Mouse (Mus musculus) heart, embryonic 16.5 days (tissue): ENCODE measurements around the gene Abhd2. TPM values are rescaled to one million over a fixed set of nuclear protein-coding genes. Genes with fewer than 3 reads are reported as not detected.

Experiments
- ATAC-seq: fragments of 200-750 bp; cut with Nextera tagmentation; replicated peaks from 2 replicates; pipeline ENCODE4 v1.8.0; 2017; ENCODE audit warnings: moderate number of reproducible peaks; ENCODE audit not compliant: insufficient read depth, low FRiP score; ENCODE audit errors: extremely low read depth
- H3K27ac ChIP-seq: fragments of 300-500 bp; sonication (generic); 2 replicates; pipeline ENCODE4 v1.5.1; 2014; ENCODE audit warnings: mild to moderate bottlenecking, low read length, control low read depth, moderate library complexity
- H3K27me3 ChIP-seq: fragments of 300-500 bp; sonication (generic); 2 replicates; pipeline ENCODE4 v1.6.1; 2014; ENCODE audit warnings: low read length, mixed read lengths; ENCODE audit not compliant: control insufficient read depth, insufficient read depth
- H3K36me3 ChIP-seq: fragments of 300-500 bp; sonication (generic); 2 replicates; pipeline ENCODE4 v1.6.1; 2014; ENCODE audit not compliant: control insufficient read depth, insufficient read depth
- H3K4me1 ChIP-seq: fragments of 300-500 bp; sonication (generic); 2 replicates; pipeline ENCODE4 v1.6.1; 2014; ENCODE audit warnings: low read length, mixed read lengths; ENCODE audit not compliant: control insufficient read depth, insufficient read depth
- H3K4me2 ChIP-seq: fragments of 300-500 bp; sonication (generic); 2 replicates; pipeline ENCODE4 v1.6.1; 2014; ENCODE audit warnings: low read depth, mild to moderate bottlenecking, control low read depth, low read length
- H3K4me3 ChIP-seq: fragments of 300-500 bp; sonication (generic); 2 replicates; pipeline ENCODE4 v1.5.1; 2014; ENCODE audit warnings: mild to moderate bottlenecking, control low read depth, low read length
- H3K9ac ChIP-seq: fragments of 300-500 bp; sonication (generic); 2 replicates; pipeline ENCODE4 v1.6.1; 2014; ENCODE audit warnings: low read length, control low read depth
- H3K9me3 ChIP-seq: fragments of 300-500 bp; sonication (generic); replicated peaks from 2 replicates; pipeline ENCODE4 v1.6.1; 2016; ENCODE audit warnings: low read length; ENCODE audit not compliant: control insufficient read depth
- WGBS: fragments of 180-500 bp; shearing (Covaris S2); extraction: QIAGEN DNeasy Blood & Tissue Kit; methylation state at CpG from one replicate; pipeline ENCODE4 v1.1.7; 2014; 5-methylcytosine and 5-hydroxymethylcytosine counted together
- polyA plus RNA-seq: library from polyadenylated mRNA; unstranded; fragments of >200 nt; fragmentation: Nextera tagmentation; extraction: Ambion mirVana; gene quantifications from 2 replicates; pipeline ENCODE4 v1.2.1, GENCODE M21; 2015

Abhd2 gene
- polyA plus RNA-seq, 1 experiment from 2014 or later = 4.1 TPM

- 61% methylated on average over 9 of the region's 9 CpGs for WGBS
- Histone ChIP-seq H3K4me3 (no peak overlapping the region), H3K4me2 (no peak overlapping the region), H3K36me3 (no peaks in the 10 kb centered on the region), H3K9ac (no peak overlapping the region), H3K4me1 (peaks cover 22% of the 10 kb centered on the region), H3K9me3 (no peaks in the 10 kb centered on the region), H3K27ac (no peak overlapping the region), H3K27me3 (no peaks in the 10 kb centered on the region)
- no peak for ATAC-seq
Measured at GRCm38 (mm10) chr7:79270961-79271387, 2.0 kb upstream of the Abhd2 start.

- Histone ChIP-seq H3K9me3 (no peaks in the 10 kb centered on the region), H3K4me1 (peaks cover 24% of the 10 kb centered on the region), H3K4me3 (peak overlapping the region; percentile 48), H3K27ac (no peak overlapping the region), H3K36me3 (no peaks in the 10 kb centered on the region), H3K4me2 (peak overlapping the region; percentile 71), H3K9ac (0 out of 2 replicates have a peak overlapping the region, but pooled peaks have one; percentile 23), H3K27me3 (no peaks in the 10 kb centered on the region)
- ATAC-seq = no peak
- WGBS = 70% methylated on average over 16 of the region's 16 CpGs
Measured at GRCm38 (mm10) chr7:79271861-79272788, 874 bp upstream of the Abhd2 start.

- WGBS = 14% methylated on average over 15 of the region's 15 CpGs
- H3K27me3 ChIP-seq = no peaks in the 10 kb centered on the region
- H3K4me2 ChIP-seq = peak overlapping the region; percentile 93
- H3K9ac ChIP-seq = peak overlapping the region; percentile 92
- no peaks in the 10 kb centered on the region for H3K9me3 ChIP-seq
- no peaks in the 10 kb centered on the region for H3K36me3 ChIP-seq
- ATAC-seq = no peak
- peaks cover 26% of the 10 kb centered on the region for H3K4me1 ChIP-seq
- H3K27ac ChIP-seq = peak overlapping the region; percentile 68
- H3K4me3 ChIP-seq = peak overlapping the region; percentile 88
Measured at GRCm38 (mm10) chr7:79273738-79274472, 906 bp downstream of the Abhd2 start.

GRCm38 (mm10) chr7:79274473-79275010, 1.5 kb downstream of the Abhd2 start:
- ATAC-seq = no peak
- Histone ChIP-seq H3K27ac (no peak overlapping the region), H3K9ac (no peak overlapping the region), H3K4me1 (peaks cover 33% of the 10 kb centered on the region), H3K36me3 (no peaks in the 10 kb centered on the region), H3K4me3 (peak overlapping the region; percentile 88), H3K9me3 (no peaks in the 10 kb centered on the region), H3K27me3 (no peaks in the 10 kb centered on the region), H3K4me2 (peak overlapping the region; percentile 93)
- WGBS = 63% methylated on average over 8 of the region's 8 CpGs

GRCm38 (mm10) chr7:79275345-79275744, 2.3 kb downstream of the Abhd2 start:
- no peak for ATAC-seq
- no peaks in the 10 kb centered on the region for H3K9me3 ChIP-seq
- no peaks in the 10 kb centered on the region for H3K27me3 ChIP-seq
- peak overlapping the region; percentile 60 for H3K27ac ChIP-seq
- peak overlapping the region; percentile 47 for H3K4me3 ChIP-seq
- peak overlapping the region; percentile 53 for H3K9ac ChIP-seq
- H3K4me1 ChIP-seq = peaks cover 34% of the 10 kb centered on the region
- 10% methylated on average over 11 of the region's 11 CpGs for WGBS
- H3K4me2 ChIP-seq = peak overlapping the region; percentile 93
- H3K36me3 ChIP-seq = no peaks in the 10 kb centered on the region

GRCm38 (mm10) chr7:79278432-79278831, 5.4 kb downstream of the Abhd2 start:
- Histone ChIP-seq H3K27ac (no peak overlapping the region), H3K27me3 (no peaks in the 10 kb centered on the region), H3K36me3 (no peaks in the 10 kb centered on the region), H3K9me3 (no peaks in the 10 kb centered on the region), H3K4me3 (no peak overlapping the region), H3K4me1 (peaks cover 35% of the 10 kb centered on the region), H3K4me2 (no peak overlapping the region), H3K9ac (no peak overlapping the region)
- no peak for ATAC-seq
- 83% methylated on average over 13 of the region's 13 CpGs for WGBS

- H3K9me3 ChIP-seq = no peaks in the 10 kb centered on the region
- 60% methylated on average over 10 of the region's 10 CpGs for WGBS
- H3K36me3 ChIP-seq = no peaks in the 10 kb centered on the region
- H3K27ac ChIP-seq = peak overlapping the region; percentile 5; the same call in 1 of the 2 replicates
- peaks cover 32% of the 10 kb centered on the region for H3K4me1 ChIP-seq
- ATAC-seq = no peak
- no peaks in the 10 kb centered on the region for H3K27me3 ChIP-seq
- H3K4me2 ChIP-seq = no peak overlapping the region
- H3K9ac ChIP-seq = no peak overlapping the region
- no peak overlapping the region for H3K4me3 ChIP-seq
Measured at GRCm38 (mm10) chr7:79279376-79280029, 6.5 kb downstream of the Abhd2 start.

GRCm38 (mm10) chr7:79282883-79283670, 10.1 kb downstream of the Abhd2 start:
- H3K4me3 ChIP-seq = no peak overlapping the region
- H3K9ac ChIP-seq = no peak overlapping the region
- H3K36me3 ChIP-seq = no peaks in the 10 kb centered on the region
- WGBS = 42% methylated on average over 12 of the region's 12 CpGs
- no peak overlapping the region for H3K4me2 ChIP-seq
- ATAC-seq = peak; percentile 49
- no peaks in the 10 kb centered on the region for H3K27me3 ChIP-seq
- H3K9me3 ChIP-seq = no peaks in the 10 kb centered on the region
- H3K27ac ChIP-seq = no peak overlapping the region
- peaks cover 28% of the 10 kb centered on the region for H3K4me1 ChIP-seq
